Mouse (Mus musculus): ENCODE measurements around the gene 4930544D05Rik. TPM values are rescaled to one million over a fixed set of nuclear protein-coding genes. Genes with fewer than 3 reads are reported as not detected.
A peak's percentile ranks its signal among the peaks of the same experiment; 100 is the strongest.

The 4930544D05Rik gene
- total and polyA plus RNA-seq, 2 experiments from 2014 or later: 0.48 TPM; not detected in 1

DNA sequence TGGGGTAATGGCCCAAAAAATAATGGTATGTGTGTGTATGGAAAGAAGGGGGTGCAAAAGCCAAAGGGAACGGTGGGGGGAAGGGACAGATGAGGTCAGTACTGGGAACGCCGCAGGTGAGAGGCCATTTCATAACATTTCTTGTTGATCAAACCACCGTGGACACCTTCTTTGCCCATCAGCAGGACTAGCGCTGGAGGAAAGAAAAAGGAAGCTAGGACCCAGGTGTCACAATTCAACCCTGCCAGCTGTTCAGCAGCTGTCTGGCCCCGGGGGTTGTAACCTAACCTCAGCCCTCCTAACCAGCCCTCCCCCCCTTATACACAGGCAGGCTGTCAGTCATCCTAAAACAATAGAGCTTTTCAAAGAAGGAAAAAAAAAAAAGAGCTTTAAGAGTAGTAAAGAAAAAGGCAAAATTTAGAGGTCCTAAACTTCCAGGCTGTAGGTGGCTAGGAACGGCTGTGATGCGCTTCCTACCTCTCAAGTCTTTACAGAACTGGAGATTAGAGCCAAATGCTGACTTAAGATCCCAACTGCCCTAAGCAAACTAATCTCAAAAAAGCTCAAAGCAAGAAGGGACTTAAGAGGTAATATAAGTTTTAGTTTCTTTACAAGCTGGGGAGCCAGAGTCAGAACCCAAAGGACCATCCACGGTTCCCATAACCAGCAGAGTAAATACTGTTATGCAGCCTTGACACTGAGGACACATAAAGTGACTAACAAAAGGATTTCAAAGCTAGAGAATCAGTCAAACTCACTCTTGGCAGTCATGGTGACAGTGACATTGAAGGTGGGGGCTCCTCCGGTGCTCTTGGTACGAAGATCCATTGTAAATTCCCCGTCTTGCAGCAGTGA, 36.6 kb downstream of the 4930544D05Rik start:
- H3K9ac ChIP-seq: 0 out of 2 replicates have a peak overlapping the region, but pooled peaks have one; percentile 97
- peaks cover 34% of the 10 kb centered on the region for H3K36me3 ChIP-seq (ENCODE audit: insufficient read depth)
- H3K27ac ChIP-seq (ENCODE audit: low read depth, low read length): no peak overlapping the region
- TF ChIP-seq CTCF (IDR thresholded peaks at IDR 0.05; ENCODE audit: low read depth): no peak
- ATAC-seq (no peak), DNase-seq (no peak)
- H3K4me2 ChIP-seq (ENCODE audit: low read depth): peak overlapping the region; percentile 87
- no peaks in the 10 kb centered on the region for H3K27me3 ChIP-seq (ENCODE audit: insufficient read depth, low read length)
- 70% methylated on average over 12 of the region's 12 CpGs for WGBS
- peaks cover 8% of the 10 kb centered on the region; the same call in 1 of the 2 replicates for H3K4me1 ChIP-seq (ENCODE audit: insufficient read depth)
- no peaks in the 10 kb centered on the region for H3K9me3 ChIP-seq (ENCODE audit: low read length)
- H3K4me3 ChIP-seq (ENCODE audit: low read depth, low read length): no peak overlapping the region

DNA sequence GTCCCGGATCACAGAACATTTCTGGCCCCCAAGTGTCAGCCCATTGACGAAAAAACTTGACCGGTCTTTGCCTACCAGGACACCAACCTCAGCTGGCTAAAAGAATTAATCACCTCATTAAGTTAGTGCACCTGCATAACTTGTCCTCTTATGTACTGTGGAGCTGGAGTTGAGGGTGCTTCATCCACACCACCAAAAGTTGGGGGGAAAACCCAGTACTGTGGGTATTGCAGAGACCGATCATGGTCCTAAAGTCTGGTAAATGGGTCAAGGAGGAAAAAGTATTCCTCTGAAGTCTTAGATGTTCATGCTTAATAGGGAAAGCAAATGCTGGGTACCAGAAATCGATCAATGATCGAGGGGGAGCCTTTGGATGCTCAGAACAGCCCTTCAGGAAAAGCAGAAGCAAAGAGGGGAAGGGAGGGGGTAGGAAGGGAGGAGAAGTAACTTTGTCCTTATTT, 37.3 kb downstream of the 4930544D05Rik start:
- H3K36me3 ChIP-seq (ENCODE audit: insufficient read depth): peaks cover 34% of the 10 kb centered on the region
- DNase-seq (no peak), ATAC-seq (no peak)
- no peaks in the 10 kb centered on the region for H3K27me3 ChIP-seq (ENCODE audit: insufficient read depth, low read length)
- peak overlapping the region; percentile 97; the same call in 1 of the 2 replicates for H3K27ac ChIP-seq (ENCODE audit: low read depth, low read length)
- TF ChIP-seq CTCF (IDR thresholded peaks at IDR 0.05; ENCODE audit: low read depth): no peak
- H3K4me2 ChIP-seq (ENCODE audit: low read depth): peak overlapping the region; percentile 87
- no peaks in the 10 kb centered on the region for H3K9me3 ChIP-seq (ENCODE audit: low read length)
- peaks cover 8% of the 10 kb centered on the region; the same call in 1 of the 2 replicates for H3K4me1 ChIP-seq (ENCODE audit: insufficient read depth)
- 60% methylated on average over 6 of the region's 6 CpGs for WGBS
- peak overlapping the region; percentile 97; the same call in 1 of the 2 replicates for H3K9ac ChIP-seq
- peak overlapping the region; percentile 98 for H3K4me3 ChIP-seq (ENCODE audit: low read depth, low read length)

DNA sequence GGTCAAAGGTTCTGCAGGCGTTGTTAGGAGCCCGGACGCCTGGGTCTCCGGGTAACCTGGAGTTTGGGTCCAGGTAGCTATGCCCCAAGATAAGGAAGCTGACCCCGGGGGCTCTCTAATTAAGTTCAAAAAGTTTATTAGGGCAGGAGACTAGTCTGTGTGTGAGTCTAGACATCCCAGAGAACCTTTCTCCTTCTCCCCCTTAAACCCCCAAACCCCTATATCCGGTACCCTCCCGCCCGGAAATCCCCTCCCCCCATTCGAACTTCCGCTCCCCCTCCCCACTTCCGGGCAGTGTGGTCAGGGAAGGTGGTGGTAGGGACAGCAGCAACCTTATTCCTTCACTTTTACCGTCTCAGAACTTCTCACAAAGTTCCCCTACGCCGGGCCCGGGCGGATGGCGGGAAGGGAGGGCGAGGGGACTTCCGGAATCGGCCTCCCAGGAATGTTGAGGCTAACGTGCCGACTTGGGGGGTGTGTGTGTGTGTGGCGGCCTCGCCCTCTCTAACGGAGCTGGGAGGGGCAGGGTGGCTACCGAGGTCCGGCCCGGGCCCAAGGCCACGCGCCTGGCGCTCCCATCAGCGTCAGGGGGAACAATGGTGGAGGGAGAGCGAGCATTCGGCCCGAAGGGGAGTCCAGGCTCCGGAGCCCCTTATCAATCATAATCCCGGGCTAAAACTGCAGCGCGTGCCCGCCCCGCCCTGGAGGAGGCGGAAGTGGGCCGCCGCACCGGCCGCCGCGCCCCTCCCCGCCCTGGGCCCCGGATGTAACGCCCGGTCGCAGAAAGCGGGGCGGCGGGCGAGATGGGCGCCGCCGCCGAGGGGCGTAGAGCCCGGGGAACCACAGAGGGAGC, 37.9 kb downstream of the 4930544D05Rik start:
- Histone ChIP-seq H3K4me3 (ENCODE audit: low read depth, low read length) (peak overlapping the region; percentile 98), H3K36me3 (ENCODE audit: insufficient read depth) (peaks cover 30% of the 10 kb centered on the region), H3K9me3 (ENCODE audit: low read length) (no peaks in the 10 kb centered on the region), H3K27me3 (ENCODE audit: insufficient read depth, low read length) (no peaks in the 10 kb centered on the region), H3K4me2 (ENCODE audit: low read depth) (peak overlapping the region; percentile 87), H3K4me1 (ENCODE audit: insufficient read depth) (0 out of 2 replicates have a peak, but pooled peaks cover 1% of the 10 kb centered on the region), H3K27ac (ENCODE audit: low read depth, low read length) (peak overlapping the region; percentile 97), H3K9ac (peak overlapping the region; percentile 97)
- peak; percentile 73 for ATAC-seq
- WGBS: 2% methylated on average over 60 of the region's 63 CpGs
- TF ChIP-seq CTCF (IDR thresholded peaks at IDR 0.05; ENCODE audit: low read depth): 0 out of 2 replicates have a peak, but pooled peaks have one; percentile 14
- DNase-seq: peak; percentile 68

DNA sequence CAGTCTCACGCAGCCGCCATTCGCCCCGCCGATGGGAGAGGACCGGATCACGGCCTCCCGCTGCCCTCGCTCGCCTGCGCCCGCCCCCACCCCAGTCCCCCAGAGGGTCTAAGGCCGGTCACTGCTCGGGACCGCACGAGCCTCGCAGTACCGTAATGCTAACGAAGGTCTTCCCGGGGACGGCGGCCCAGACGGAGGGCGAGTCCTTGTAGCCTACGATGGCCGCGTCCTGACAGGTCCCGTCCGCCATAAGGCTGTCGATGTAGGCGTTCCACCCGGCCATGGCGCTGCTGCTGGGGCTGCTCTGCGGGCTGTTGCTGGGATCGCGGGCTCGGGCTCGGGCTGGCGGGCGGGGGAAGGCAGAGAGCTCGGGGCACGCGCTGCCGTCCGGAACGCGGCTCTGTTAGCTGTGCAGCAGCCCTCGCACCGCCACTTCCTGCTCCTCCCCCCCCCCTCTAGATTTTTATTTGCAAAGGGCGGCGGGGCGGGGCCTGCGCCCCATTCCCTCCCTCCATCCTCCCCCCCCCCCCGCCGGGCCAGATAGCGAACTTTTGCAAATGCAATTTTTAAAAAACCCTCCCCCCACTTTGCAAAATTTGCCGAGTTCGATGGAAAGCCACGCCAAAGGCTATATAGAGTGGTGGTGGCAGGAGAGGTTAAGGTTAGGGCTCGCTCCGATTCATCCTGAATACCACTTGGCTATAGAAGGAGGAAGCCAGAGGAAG, 38.7 kb downstream of the 4930544D05Rik start, which contains the start of gene Pfn1:
TSS of gene Pfn1 (minus strand) at position 447 of the 725 bp plus-strand sequence.
- H3K36me3 ChIP-seq (ENCODE audit: insufficient read depth): peaks cover 24% of the 10 kb centered on the region
- ATAC-seq: peak; percentile 79
- peak; percentile 82 for DNase-seq
- no peak for TF ChIP-seq CTCF (IDR thresholded peaks at IDR 0.05; ENCODE audit: low read depth)
- 2% methylated on average over 56 of the region's 61 CpGs for WGBS
- H3K4me2 ChIP-seq (ENCODE audit: low read depth): peak within 1 kb of the TSS; percentile 87
- peak within 1 kb of the TSS; percentile 98 for H3K4me3 ChIP-seq (ENCODE audit: low read depth, low read length)
- peak within 1 kb of the TSS; percentile 97 for H3K9ac ChIP-seq
- H3K27ac ChIP-seq (ENCODE audit: low read depth, low read length): peak within 1 kb of the TSS; percentile 97
- H3K4me1 ChIP-seq (ENCODE audit: insufficient read depth): no peaks in the 10 kb centered on the region
- H3K27me3 ChIP-seq (ENCODE audit: insufficient read depth, low read length): no peaks in the 10 kb centered on the region
- no peaks in the 10 kb centered on the region for H3K9me3 ChIP-seq (ENCODE audit: low read length)

DNA sequence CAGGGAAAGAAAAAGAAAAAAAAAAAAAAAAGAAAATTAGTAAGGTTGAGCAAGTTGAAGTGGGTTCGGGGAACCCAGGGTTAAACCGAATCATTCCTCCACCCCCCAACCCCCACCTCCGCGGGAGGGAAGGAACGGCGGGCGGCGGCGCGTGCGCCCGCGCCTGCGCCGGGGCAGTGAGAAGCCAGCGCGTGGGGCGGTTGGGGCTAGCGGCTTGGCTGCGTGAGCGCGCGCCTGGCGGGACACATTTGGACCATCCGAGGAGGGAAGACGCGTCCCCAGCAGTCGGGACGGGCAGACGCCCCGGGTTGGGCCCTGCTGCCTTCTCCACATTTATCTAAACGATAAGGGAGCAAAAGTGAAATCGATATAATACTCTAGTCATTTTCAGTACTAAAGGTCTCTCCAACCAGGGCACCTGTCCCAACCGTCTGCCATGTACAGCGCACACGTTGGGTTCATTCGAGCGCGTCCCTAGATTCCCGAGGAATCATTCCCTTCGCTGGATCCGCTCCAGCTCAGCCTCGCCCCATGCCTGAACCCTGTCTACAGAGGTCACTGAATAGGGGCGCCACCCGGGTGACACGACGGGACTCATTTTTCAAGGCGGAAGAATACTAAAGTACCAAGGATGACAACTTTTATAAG, 39.4 kb downstream of the 4930544D05Rik start:
- Histone ChIP-seq H3K9me3 (ENCODE audit: low read length) (no peaks in the 10 kb centered on the region), H3K27me3 (ENCODE audit: insufficient read depth, low read length) (no peaks in the 10 kb centered on the region), H3K27ac (ENCODE audit: low read depth, low read length) (peak overlapping the region; percentile 97), H3K4me1 (ENCODE audit: insufficient read depth) (no peaks in the 10 kb centered on the region), H3K36me3 (ENCODE audit: insufficient read depth) (peaks cover 17% of the 10 kb centered on the region), H3K4me3 (ENCODE audit: low read depth, low read length) (peak overlapping the region; percentile 98), H3K9ac (peak overlapping the region; percentile 97), H3K4me2 (ENCODE audit: low read depth) (peak overlapping the region; percentile 87)
- under 1% methylated on average over 46 of the region's 48 CpGs for WGBS
- ATAC-seq: peak; percentile 69
- no peak for TF ChIP-seq CTCF (IDR thresholded peaks at IDR 0.05; ENCODE audit: low read depth)
- DNase-seq: peak; percentile 88

Measured in forebrain, postnatal 0 days (tissue).